Mouse (Mus musculus) thymus, postnatal 4 days (tissue): Measurements from ENCODE around the gene Opcml.

ENCODE experiments used
- DNase-seq: peaks from one replicate; pipeline ENCODE4 v3.0.0; 2021

Gene Opcml

GRCm38 (mm10) chr9:28563066-28563683, 772.6 kb downstream of the Opcml start:
- DNase-seq: no peak

- DNase-seq: no peak
These were observed 778.5 kb downstream of the Opcml start for GRCm38 (mm10) chr9:28569041-28569522.

GRCm38 (mm10) chr9:28569776-28570175, 779.2 kb downstream of the Opcml start:
- DNase-seq: no peak

GRCm38 (mm10) chr9:28571682-28572081, 781.1 kb downstream of the Opcml start:
- no peak for DNase-seq

- no peak for DNase-seq
These were observed 781.7 kb downstream of the Opcml start for GRCm38 (mm10) chr9:28572136-28572774.

GRCm38 (mm10) chr9:28578730-28579129, 788.2 kb downstream of the Opcml start:
- no peak for DNase-seq

GRCm38 (mm10) chr9:28587253-28587652, 796.7 kb downstream of the Opcml start:
- no peak for DNase-seq

GRCm38 (mm10) chr9:28587857-28588388, 797.3 kb downstream of the Opcml start:
- no peak for DNase-seq

- no peak for DNase-seq
These were observed 797.9 kb downstream of the Opcml start for GRCm38 (mm10) chr9:28588488-28588887.

- DNase-seq: no peak
These were observed 801.6 kb downstream of the Opcml start for GRCm38 (mm10) chr9:28592208-28592607.

- DNase-seq: no peak
These were observed 804.5 kb downstream of the Opcml start for GRCm38 (mm10) chr9:28595062-28595461.

GRCm38 (mm10) chr9:28605561-28605960, 815.0 kb downstream of the Opcml start:
- DNase-seq: no peak

- no peak for DNase-seq
These were observed 823.4 kb downstream of the Opcml start for GRCm38 (mm10) chr9:28613683-28614620.

- no peak for DNase-seq
These were observed 824.9 kb downstream of the Opcml start for GRCm38 (mm10) chr9:28615447-28615846.

GRCm38 (mm10) chr9:28617666-28618065, 827.1 kb downstream of the Opcml start:
- no peak for DNase-seq

GRCm38 (mm10) chr9:28618186-28618892, 827.8 kb downstream of the Opcml start:
- DNase-seq: no peak

- DNase-seq: no peak
These were observed 831.4 kb downstream of the Opcml start for GRCm38 (mm10) chr9:28621939-28622338.

- no peak for DNase-seq
These were observed 834.3 kb downstream of the Opcml start for GRCm38 (mm10) chr9:28624870-28625269.

- no peak for DNase-seq
These were observed 852.2 kb downstream of the Opcml start for GRCm38 (mm10) chr9:28642766-28643165.

GRCm38 (mm10) chr9:28644063-28644462, 853.5 kb downstream of the Opcml start:
- DNase-seq: no peak

GRCm38 (mm10) chr9:28650089-28650488, 859.5 kb downstream of the Opcml start:
- no peak for DNase-seq

GRCm38 (mm10) chr9:28659996-28660395, 869.4 kb downstream of the Opcml start:
- DNase-seq: no peak

GRCm38 (mm10) chr9:28662882-28663281, 872.3 kb downstream of the Opcml start:
- no peak for DNase-seq
